Mouse (Mus musculus) left cerebral cortex, adult 2 months (tissue): ENCODE measurements around the gene Pml. TPM values are rescaled to one million over a fixed set of nuclear protein-coding genes. Genes with fewer than 3 reads are reported as not detected.

Experiments used
- DNase-seq, 2 experiments: peaks; one replicate each; pipeline ENCODE4 v3.0.0; 2021 to 2022; ENCODE audit warnings: low spot score in 2 of 2, mixed read lengths in 1 of 2; ENCODE audit errors: extremely low spot score in 1 of 2
- H3K27ac ChIP-seq: fragments of 200-600 bp; 2 replicates; pipeline ENCODE4 v1.8.1; 2022
- H3K4me3 ChIP-seq: fragments of 200-600 bp; 2 replicates; pipeline ENCODE4 v1.8.1; 2022
- CTCF ChIP-seq: fragments of 200-600 bp; IDR thresholded peaks from 2 replicates; pipeline ENCODE4 v1.8.1; 2022; ENCODE audit warnings: antibody characterized with exemption, mild to moderate bottlenecking, moderate library complexity
- intact Hi-C: fragments of 180-260 bp; cut with DNase I; formaldehyde crosslinking; loops from one replicate; pipeline ENCODE4 v1.15.1; 2025
- total RNA-seq, 2 experiments: library from RNA; stranded (reverse); gene quantifications; 2 replicates each; pipeline ENCODE4 v1.2.3; 2021

Gene Pml
- total RNA-seq, 2 experiments from 2014 or later = 14.1 to 19.3 TPM

- DNase-seq = peak; percentile 58 to 65
Measured at GRCm38 (mm10) chr9:58197781-58198701, 51.5 kb downstream of the Pml start.

GRCm38 (mm10) chr9:58196610-58197567 lies 52.7 kb downstream of the Pml start:
- no peak for TF ChIP-seq CTCF
- intact Hi-C loops = loop anchor here (2.0 kb wide), 1 partner anchor 20 kb away; no protein-coding TSS in a partner anchor
- H3K27ac ChIP-seq = peak overlapping the region; percentile 80

More at GRCm38 (mm10) chr9:58197781-58198701, 51.5 kb downstream of the Pml start:
- peak; percentile 61 for TF ChIP-seq CTCF
- intact Hi-C loops = loop anchor here (2.0 kb wide), 1 partner anchor 21 kb away; no protein-coding TSS in a partner anchor
- peak overlapping the region; percentile 44 for H3K4me3 ChIP-seq
- H3K27ac ChIP-seq = peak overlapping the region; percentile 80

GRCm38 (mm10) chr9:58196141-58196540 lies 53.4 kb downstream of the Pml start:
- no peak for DNase-seq
- intact Hi-C loops = loop anchor here (2.0 kb wide), 1 partner anchor 19 kb away; no protein-coding TSS in a partner anchor
- peak overlapping the region; percentile 44 for H3K4me3 ChIP-seq
- no peak for TF ChIP-seq CTCF
- H3K27ac ChIP-seq = peak overlapping the region; percentile 21; the same call in 1 of the 2 replicates

More at GRCm38 (mm10) chr9:58196610-58197567, 52.7 kb downstream of the Pml start:
- peak overlapping the region; percentile 44 for H3K4me3 ChIP-seq
- no peak for DNase-seq

GRCm38 (mm10) chr9:58195671-58196070 lies 53.9 kb downstream of the Pml start:
- no peak for TF ChIP-seq CTCF
- intact Hi-C loops = loop anchor here (2.0 kb wide), 1 partner anchor 19 kb away; no protein-coding TSS in a partner anchor
- DNase-seq = no peak
- peak overlapping the region; percentile 44; the same call in 1 of the 2 replicates for H3K4me3 ChIP-seq
- H3K27ac ChIP-seq = peak overlapping the region; percentile 21; the same call in 1 of the 2 replicates

- no peak for DNase-seq
- no peak overlapping the region for H3K27ac ChIP-seq
- TF ChIP-seq CTCF = no peak
- no peak overlapping the region for H3K4me3 ChIP-seq
- intact Hi-C loops = no loop called here
Measured at GRCm38 (mm10) chr9:58194222-58194621, 55.4 kb downstream of the Pml start.

- H3K27ac ChIP-seq = no peak overlapping the region
- no peak for TF ChIP-seq CTCF
- DNase-seq = no peak
- intact Hi-C loops = no loop called here
- no peak overlapping the region for H3K4me3 ChIP-seq
Measured at GRCm38 (mm10) chr9:58184456-58184855, 65.1 kb downstream of the Pml start.

GRCm38 (mm10) chr9:58179390-58179789 lies 70.2 kb downstream of the Pml start:
- no peak for TF ChIP-seq CTCF
- Histone ChIP-seq H3K27ac (no peak overlapping the region), H3K4me3 (no peak overlapping the region)
- no peak for DNase-seq
- intact Hi-C loops = no loop called here

- DNase-seq = no peak
- intact Hi-C loops = loop anchor here (2.0 kb wide), 1 partner anchor 20 kb away; no protein-coding TSS in a partner anchor
- TF ChIP-seq CTCF = no peak
- H3K4me3 ChIP-seq = no peak overlapping the region
- H3K27ac ChIP-seq = peak overlapping the region; percentile 76
Measured at GRCm38 (mm10) chr9:58177165-58177564, 72.4 kb downstream of the Pml start.

- TF ChIP-seq CTCF = no peak
- peak in 1 of 2 experiments; percentile 44 for DNase-seq
- Histone ChIP-seq H3K27ac (peak overlapping the region; percentile 93), H3K4me3 (no peak overlapping the region)
- intact Hi-C loops = loop anchor here (1.0 to 2.0 kb wide), 4 partner anchors 21 to 110 kb away; no protein-coding TSS in a partner anchor
Measured at GRCm38 (mm10) chr9:58175745-58176487, 73.7 kb downstream of the Pml start.

- intact Hi-C loops = loop anchor here (1.0 kb wide), 3 partner anchors 27 to 109 kb away; no protein-coding TSS in a partner anchor
- TF ChIP-seq CTCF = no peak
- DNase-seq = no peak
- Histone ChIP-seq H3K4me3 (no peak overlapping the region), H3K27ac (peak overlapping the region; percentile 93)
Measured at GRCm38 (mm10) chr9:58174818-58175251, 74.8 kb downstream of the Pml start.
